Mouse (Mus musculus) liver, postnatal 0 days (tissue): ENCODE measurements at regions not wholly inside any gene's neighbourhood (a gene's known extent, or its start where the extent isn't known, plus 50 kb on each side); places are given as distances from the start of the nearest gene placed in this dataset.

Experiments
- CTCF ChIP-seq: sonication (generic); IDR thresholded peaks from 2 replicates; pipeline ENCODE4 v1.5.1; 2016; ENCODE audit warnings: antibody characterized with exemption, low read depth
- EP300 ChIP-seq: IDR thresholded peaks from 2 replicates; pipeline ENCODE4 v1.6.1; 2016; ENCODE audit warnings: antibody characterized with exemption, low read depth, mild to moderate bottlenecking

GRCm38 (mm10) chr3:58302322-58302721 is 112.2 kb upstream of the Tsc22d2 start:
- TF ChIP-seq EP300 (no peak), CTCF (no peak)
